Mouse (Mus musculus) small intestine, adult 2 months (tissue): Measurements from ENCODE around the gene Gabrg3. TPM values are rescaled to one million over a fixed set of nuclear protein-coding genes. Genes with fewer than 3 reads are reported as not detected.

Experiments
- H3K27ac ChIP-seq: fragments of 200-500 bp; 2 replicates; pipeline ENCODE4 v1.5.1; 2012; ENCODE audit warnings: low read depth, low read length, control low read depth, inconsistent platforms; ENCODE audit not compliant: insufficient read depth
- H3K27me3 ChIP-seq: fragments of 200-500 bp; 2 replicates; pipeline ENCODE4 v1.6.1; 2012; ENCODE audit warnings: mild to moderate bottlenecking, moderate library complexity, low read length, inconsistent platforms; ENCODE audit not compliant: control insufficient read depth, insufficient read depth
- H3K36me3 ChIP-seq: fragments of 200-500 bp; 2 replicates; pipeline ENCODE4 v1.6.1; 2012; ENCODE audit warnings: mild to moderate bottlenecking, low read length, control low read depth, inconsistent platforms; ENCODE audit not compliant: control insufficient read depth, insufficient read depth
- H3K4me1 ChIP-seq: fragments of 200-500 bp; 2 replicates; pipeline ENCODE4 v1.6.1; 2012; ENCODE audit warnings: low read length, inconsistent platforms, mixed read lengths; ENCODE audit not compliant: control insufficient read depth, insufficient read depth, insufficient read length
- H3K4me3 ChIP-seq: fragments of 200-500 bp; 2 replicates; pipeline ENCODE4 v1.5.1; 2012; ENCODE audit warnings: low read depth, mild to moderate bottlenecking, control low read depth, inconsistent platforms, low read length, moderate library complexity
- CTCF ChIP-seq: fragments of 200-500 bp; IDR thresholded peaks from 2 replicates; pipeline ENCODE4 v1.5.1; 2012; ENCODE audit warnings: low read depth, mild to moderate bottlenecking, control low read depth, inconsistent platforms, low read length, moderate library complexity, mixed read lengths; ENCODE audit not compliant: insufficient replicate concordance, insufficient read length; ENCODE audit errors: extremely low read depth
- POLR2A ChIP-seq: fragments of 200-500 bp; IDR thresholded peaks from 2 replicates; pipeline ENCODE4 v1.6.1; 2012; ENCODE audit warnings: low read depth, mild to moderate bottlenecking, control low read depth, inconsistent platforms, low read length, moderate library complexity
- WGBS: fragments of 180-500 bp; shearing (Covaris S2); methylation state at CpG from one replicate; pipeline ENCODE4 v1.1.7; 2018; 5-methylcytosine and 5-hydroxymethylcytosine counted together
- polyA plus RNA-seq: library from polyadenylated mRNA; depleted of rRNA; stranded (reverse); fragments of >200 nt; gene quantifications from 2 replicates; pipeline ENCODE4 v1.2.3, GENCODE M21; 2012

The Gabrg3 gene
- polyA plus RNA-seq, 1 experiment = 0.06 TPM

DNA sequence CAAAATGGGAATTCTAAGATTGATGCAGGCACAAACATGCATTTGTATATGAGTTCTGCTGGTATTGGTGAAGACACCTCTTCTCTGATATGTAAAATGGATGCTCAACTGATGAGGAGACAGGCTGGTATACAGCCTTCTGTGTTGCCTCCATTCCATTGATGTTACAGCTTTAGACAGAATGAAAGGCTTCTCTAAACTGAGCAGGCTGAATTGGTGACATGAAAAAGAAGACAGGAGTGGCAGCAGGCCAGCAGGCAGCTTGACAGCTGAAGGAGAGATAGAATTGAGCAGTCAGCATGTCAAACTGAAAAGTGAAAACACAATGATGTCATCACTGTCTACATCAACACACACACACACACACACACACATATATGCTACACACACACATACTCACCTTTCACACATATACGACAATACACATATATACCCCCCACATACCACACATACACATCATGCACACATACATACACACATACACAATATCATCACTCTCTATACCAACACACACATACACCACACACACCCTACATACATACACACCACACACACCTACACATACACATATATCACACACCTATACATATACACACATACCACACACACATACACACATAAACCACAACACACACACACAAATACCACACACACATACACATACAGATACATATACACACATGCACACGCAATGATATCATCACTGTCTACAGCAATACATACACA, 315.4 kb downstream of the Gabrg3 start:
- Histone ChIP-seq H3K27me3 (no peaks in the 10 kb centered on the region), H3K36me3 (no peaks in the 10 kb centered on the region), H3K4me3 (no peak overlapping the region), H3K27ac (no peak overlapping the region), H3K4me1 (no peaks in the 10 kb centered on the region)
- TF ChIP-seq CTCF (no peak), POLR2A (no peak)
- 85% methylated on average over 2 of the region's 2 CpGs for WGBS

DNA sequence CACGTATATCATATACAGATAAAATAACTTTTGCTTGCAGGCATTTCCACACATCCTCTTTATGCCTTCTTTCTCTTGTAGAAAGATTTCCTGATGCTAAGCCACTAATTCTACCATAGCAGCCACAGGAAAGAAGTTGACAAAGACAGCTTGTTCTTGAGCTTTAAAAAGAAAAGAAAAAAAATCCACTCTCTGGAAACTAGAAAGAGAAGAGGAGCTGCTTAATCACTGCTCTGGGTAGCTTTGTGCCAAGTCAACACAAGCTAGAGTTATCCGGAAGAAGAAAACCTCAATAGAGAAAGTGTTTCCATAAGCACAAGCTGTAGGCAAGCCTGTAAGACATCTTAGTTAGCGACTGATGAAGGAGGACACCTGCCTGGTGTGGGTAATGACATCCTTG, 321.6 kb downstream of the Gabrg3 start:
- no peaks in the 10 kb centered on the region for H3K27me3 ChIP-seq
- 82% methylated on average over 3 of the region's 3 CpGs for WGBS
- no peaks in the 10 kb centered on the region for H3K4me1 ChIP-seq
- TF ChIP-seq CTCF (no peak), POLR2A (no peak)
- no peak overlapping the region for H3K27ac ChIP-seq
- no peaks in the 10 kb centered on the region for H3K36me3 ChIP-seq
- H3K4me3 ChIP-seq = no peak overlapping the region

DNA sequence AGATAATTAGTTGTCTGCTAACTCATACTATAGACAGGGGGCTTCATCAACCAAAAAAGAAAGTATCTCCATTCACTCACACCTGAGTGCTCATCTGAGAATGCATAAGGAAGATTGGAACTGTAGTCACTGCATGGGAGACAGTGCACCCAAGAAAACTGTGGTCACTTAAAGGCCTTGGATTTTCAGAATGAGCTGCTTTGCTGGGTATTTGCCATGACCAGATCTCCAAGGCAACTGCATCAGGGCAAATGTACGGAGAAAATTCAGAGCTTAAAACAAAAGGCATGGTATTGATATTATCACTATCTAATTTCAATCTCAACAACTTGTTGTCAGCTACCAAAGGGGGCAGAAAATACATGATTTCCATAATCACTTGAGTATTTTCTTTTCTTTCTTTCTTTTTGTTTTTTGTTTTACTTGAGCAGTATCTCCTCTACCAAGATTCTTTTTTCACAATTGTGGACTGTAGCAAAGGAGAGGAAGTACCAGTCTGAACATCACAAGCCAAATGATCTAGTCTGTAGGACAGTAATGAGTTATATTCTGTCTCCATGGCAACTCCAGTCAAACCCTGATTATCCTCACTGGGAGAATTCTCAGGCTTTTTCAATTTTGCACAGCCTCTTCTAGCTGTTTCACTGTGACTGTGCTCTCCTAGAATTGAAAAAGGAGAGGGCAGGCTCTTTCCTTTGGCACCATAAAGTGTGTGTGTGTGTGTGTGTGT, 335.9 kb downstream of the Gabrg3 start:
- H3K27ac ChIP-seq = no peak overlapping the region
- H3K27me3 ChIP-seq = no peaks in the 10 kb centered on the region
- TF ChIP-seq CTCF (no peak), POLR2A (no peak)
- no peaks in the 10 kb centered on the region for H3K36me3 ChIP-seq
- H3K4me3 ChIP-seq = no peak overlapping the region
- H3K4me1 ChIP-seq = no peaks in the 10 kb centered on the region
- WGBS = 73% methylated on average over 1 of the region's 1 CpGs

DNA sequence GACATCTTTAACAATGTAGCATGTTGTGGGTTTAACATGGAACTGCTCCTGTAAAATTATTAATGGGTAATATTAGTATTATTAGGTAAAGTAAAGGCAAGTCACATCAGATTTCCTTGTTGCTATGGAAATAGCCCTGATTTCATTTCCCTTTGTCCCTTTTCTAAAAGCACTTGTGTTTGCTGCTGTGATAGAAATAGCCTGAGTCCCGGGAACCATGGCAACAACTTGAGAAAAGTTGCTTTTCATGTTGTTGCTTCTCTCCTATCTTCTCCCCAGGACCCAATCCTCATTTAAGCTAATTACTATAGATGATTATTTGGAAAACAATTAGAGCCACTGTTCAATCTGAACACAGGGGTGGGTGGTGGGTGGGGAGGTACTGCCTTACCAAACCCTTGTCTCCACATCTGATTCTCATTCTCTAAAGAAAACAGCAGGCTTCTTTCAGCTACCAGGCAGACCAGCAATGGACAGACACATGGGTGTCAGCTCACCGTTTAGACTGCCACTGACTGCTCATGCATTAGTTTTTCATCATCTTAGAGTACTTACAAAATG, 349.0 kb downstream of the Gabrg3 start:
- Histone ChIP-seq H3K27me3 (no peaks in the 10 kb centered on the region), H3K36me3 (no peaks in the 10 kb centered on the region), H3K4me3 (no peak overlapping the region), H3K27ac (no peak overlapping the region), H3K4me1 (no peaks in the 10 kb centered on the region)
- 70% methylated on average over 2 of the region's 2 CpGs for WGBS
- TF ChIP-seq CTCF (no peak), POLR2A (no peak)

DNA sequence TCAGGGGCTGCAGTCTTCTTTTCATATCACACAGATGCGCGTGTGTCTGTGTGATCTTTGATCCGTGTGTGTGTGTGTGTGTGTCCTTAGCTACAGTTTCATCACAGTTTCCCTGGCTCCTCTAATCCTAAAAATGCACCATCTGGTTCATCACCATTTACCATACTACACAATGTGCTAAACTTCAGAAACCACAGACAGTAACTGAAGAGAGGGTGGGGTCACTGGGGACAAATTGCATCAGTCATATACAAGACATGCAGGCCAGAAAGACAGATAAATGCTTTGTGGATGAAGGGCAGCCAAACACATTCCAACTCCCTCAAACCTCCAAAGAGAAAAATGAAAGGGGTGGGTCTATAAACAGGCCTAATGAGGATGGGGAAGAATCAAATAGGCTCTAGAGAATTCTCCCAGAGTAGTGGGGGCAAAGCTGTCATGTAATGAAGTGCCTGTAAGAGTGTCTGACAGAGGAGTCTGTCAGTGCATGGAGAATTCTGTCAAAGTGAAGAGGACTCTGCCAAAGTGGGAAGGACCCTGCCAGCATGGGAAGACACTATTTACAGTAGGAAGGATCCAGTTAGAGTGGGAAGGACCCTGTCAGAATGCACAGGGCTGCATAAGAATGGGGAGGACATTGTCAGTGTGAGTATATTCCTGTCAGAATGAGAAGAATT, 386.3 kb downstream of the Gabrg3 start:
- Histone ChIP-seq H3K27me3 (no peaks in the 10 kb centered on the region), H3K36me3 (no peaks in the 10 kb centered on the region), H3K27ac (no peak overlapping the region), H3K4me1 (no peaks in the 10 kb centered on the region), H3K4me3 (no peak overlapping the region)
- WGBS = 93% methylated on average over 3 of the region's 3 CpGs
- TF ChIP-seq POLR2A = no peak
- TF ChIP-seq CTCF = no peak

DNA sequence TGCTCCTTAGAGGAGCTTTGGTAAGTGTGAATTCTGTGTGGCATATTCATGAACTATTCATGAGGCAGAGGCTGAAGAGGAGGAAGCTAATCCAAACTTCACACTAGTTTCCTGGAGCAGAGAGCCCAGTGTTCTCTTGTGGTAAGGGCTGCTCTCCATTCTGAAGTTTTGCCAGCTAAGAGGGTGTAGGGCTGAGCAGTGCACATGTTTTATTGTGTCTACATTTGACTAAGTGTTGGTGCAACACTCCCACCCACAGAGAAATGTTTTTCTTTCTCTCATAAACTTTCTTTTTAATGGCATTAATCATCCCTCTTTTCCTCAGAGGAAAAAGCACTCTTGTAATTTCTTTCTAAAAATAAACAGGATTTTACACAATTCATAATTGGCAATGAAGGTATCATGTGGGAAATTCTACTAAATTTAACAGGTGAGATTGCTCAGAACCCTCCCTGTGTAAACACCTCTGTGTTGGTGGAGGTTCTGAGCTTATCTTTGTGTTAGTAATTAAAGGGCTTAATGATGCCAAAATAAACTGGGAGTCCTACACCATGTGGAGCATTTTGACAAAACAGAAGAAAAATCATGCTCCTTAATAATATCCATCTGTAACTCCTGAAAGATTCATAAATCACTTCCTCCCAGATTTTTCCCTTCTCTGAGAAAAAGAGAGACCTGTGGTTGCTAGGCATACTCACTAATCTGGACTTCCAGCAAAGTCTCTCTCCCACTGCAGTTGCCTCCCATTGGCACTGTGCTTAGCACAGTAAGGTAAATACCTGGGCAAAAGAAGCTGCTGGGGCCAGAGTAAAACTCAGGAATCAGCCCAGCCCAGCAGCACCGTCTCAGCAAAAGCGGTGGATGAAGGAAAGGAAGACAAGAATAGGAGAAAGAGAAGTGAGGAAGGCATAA, 389.0 kb downstream of the Gabrg3 start:
- Histone ChIP-seq H3K36me3 (no peaks in the 10 kb centered on the region), H3K4me3 (no peak overlapping the region), H3K27ac (no peak overlapping the region), H3K4me1 (no peaks in the 10 kb centered on the region), H3K27me3 (no peaks in the 10 kb centered on the region)
- TF ChIP-seq CTCF = no peak
- no peak for TF ChIP-seq POLR2A
- 81% methylated on average over 2 of the region's 2 CpGs for WGBS

DNA sequence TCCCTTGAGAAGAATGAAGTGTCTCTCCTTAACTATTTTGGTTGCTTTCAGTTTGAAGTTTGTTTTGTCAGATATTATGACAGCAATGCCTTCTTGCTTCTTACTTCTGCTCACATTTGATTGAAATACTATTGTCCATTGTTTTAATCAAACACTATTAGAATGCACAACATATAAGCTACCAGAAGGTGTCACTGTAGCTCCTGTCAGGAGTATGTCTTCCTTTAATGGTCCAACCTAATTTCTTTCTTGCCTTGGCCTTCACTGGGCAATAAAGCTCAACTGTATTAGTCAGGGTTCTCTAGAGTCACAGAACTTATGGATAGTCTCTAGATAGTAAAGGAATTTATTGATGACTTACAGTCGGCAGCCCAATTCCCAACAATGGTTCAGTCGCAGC, 440.6 kb downstream of the Gabrg3 start:
- Histone ChIP-seq H3K4me3 (no peak overlapping the region), H3K27me3 (no peaks in the 10 kb centered on the region), H3K27ac (no peak overlapping the region), H3K4me1 (no peaks in the 10 kb centered on the region), H3K36me3 (no peaks in the 10 kb centered on the region)
- WGBS = 65% methylated on average over 2 of the region's 2 CpGs
- TF ChIP-seq CTCF (no peak), POLR2A (no peak)
